Mouse (Mus musculus): ENCODE data around the gene Heatr5b. TPM values are rescaled to one million over a fixed set of nuclear protein-coding genes. Genes with fewer than 3 reads are reported as not detected.
"Not testable (repeated sequence)": the region's sequence is repeated elsewhere in the genome, so short reads cannot be mapped to it uniquely, and the experiment has no call there.

The Heatr5b gene
- polyA plus RNA-seq, 1 experiment from 2014 or later = 19.8 TPM

DNA sequence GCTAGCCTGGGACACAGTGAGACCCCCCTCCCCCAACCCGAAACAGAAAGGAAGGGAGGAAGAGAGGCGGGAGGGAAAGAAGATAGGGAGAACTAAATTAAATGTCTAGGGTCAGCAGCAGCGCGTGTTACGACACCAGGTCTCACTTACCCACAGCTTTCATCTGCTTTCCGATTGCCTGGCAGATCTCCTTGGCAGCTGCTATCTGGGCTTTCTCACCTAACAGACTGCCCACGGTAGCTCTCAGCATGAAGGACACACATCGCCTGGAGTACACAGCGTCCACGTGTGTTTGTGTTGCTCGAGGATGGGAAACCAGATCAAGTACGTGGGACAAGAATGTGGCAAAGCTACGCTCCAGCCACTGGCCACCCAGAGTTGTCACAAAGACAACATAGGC lies 10.8 kb downstream of the Heatr5b start:
- Histone ChIP-seq H3K4me2 (ENCODE audit: low read depth, low read length, severe bottlenecking) (no peak overlapping the region), H3K27ac (ENCODE audit: low read depth, low read length) (no peak overlapping the region), H3K4me1 (replicated peaks; ENCODE audit: control insufficient read depth, insufficient read depth, low read length) (no peaks in the 10 kb centered on the region), H3K9ac (ENCODE audit: low read length) (no peak overlapping the region), H3K27me3 (ENCODE audit: control insufficient read depth, insufficient read depth, low read length) (no peaks in the 10 kb centered on the region), H3K4me3 (ENCODE audit: low read depth, low read length) (no peak overlapping the region), H3K9me3 (ENCODE audit: control insufficient read depth, low read length) (no peaks in the 10 kb centered on the region), H3K36me3 (ENCODE audit: control insufficient read depth, insufficient read depth, low read length) (no peaks in the 10 kb centered on the region)
- ATAC-seq (replicated peaks; ENCODE audit: low FRiP score) (no peak), DNase-seq (ENCODE audit: low spot score) (no peak)
- WGBS = 92% methylated on average over 13 of the region's 13 CpGs

DNA sequence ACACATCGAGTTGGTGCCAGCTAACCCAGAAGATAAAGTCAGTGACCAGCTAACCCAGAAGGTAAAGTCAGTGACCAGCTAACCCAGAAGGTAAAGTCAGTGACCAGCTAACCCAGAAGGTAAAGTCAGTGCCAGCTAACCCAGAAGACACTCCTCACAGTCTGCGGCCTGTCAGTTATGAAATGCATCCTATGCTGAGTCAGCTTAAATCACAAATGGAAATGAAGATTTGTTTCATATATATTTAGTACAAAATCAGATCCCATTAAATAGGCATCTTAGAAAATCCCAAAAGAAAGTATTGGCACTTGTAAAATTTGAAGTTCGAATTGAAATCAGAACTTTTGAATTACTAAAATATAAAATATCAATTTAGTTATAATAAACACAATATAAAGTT lies 25.6 kb downstream of the Heatr5b start:
- Histone ChIP-seq H3K4me2 (ENCODE audit: low read depth, low read length, severe bottlenecking) (no peak overlapping the region), H3K9ac (ENCODE audit: low read length) (no peak overlapping the region), H3K27me3 (ENCODE audit: control insufficient read depth, insufficient read depth, low read length) (no peaks in the 10 kb centered on the region), H3K36me3 (ENCODE audit: control insufficient read depth, insufficient read depth, low read length) (no peaks in the 10 kb centered on the region; the same call in 1 of the 2 replicates), H3K4me1 (replicated peaks; ENCODE audit: control insufficient read depth, insufficient read depth, low read length) (no peaks in the 10 kb centered on the region), H3K4me3 (ENCODE audit: low read depth, low read length) (no peak overlapping the region), H3K27ac (ENCODE audit: low read depth, low read length) (no peak overlapping the region), H3K9me3 (ENCODE audit: control insufficient read depth, low read length) (no peaks in the 10 kb centered on the region)
- WGBS = 94% methylated on average over 3 of the region's 3 CpGs
- DNase-seq (ENCODE audit: low spot score) (no peak), ATAC-seq (replicated peaks; ENCODE audit: low FRiP score) (no peak)

DNA sequence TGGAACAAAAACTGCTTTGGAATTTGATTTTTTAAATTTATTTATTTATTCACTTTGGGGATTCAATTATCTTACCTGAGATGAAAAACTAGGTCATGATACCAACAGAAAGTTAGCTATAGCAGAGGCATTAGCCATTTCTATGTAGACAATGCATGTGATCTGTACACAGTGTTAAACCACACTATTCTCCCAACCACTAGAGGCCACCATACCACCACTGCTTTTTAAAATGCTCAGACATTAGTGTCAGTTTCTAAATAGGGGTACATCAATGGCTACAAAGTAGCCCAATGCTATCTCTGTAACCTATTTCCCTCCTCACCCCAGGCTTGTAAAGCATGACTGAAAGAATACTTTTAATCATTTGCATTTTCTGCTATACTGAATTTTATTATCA lies 26.1 kb downstream of the Heatr5b start:
- DNase-seq (ENCODE audit: low spot score) = no peak

DNA sequence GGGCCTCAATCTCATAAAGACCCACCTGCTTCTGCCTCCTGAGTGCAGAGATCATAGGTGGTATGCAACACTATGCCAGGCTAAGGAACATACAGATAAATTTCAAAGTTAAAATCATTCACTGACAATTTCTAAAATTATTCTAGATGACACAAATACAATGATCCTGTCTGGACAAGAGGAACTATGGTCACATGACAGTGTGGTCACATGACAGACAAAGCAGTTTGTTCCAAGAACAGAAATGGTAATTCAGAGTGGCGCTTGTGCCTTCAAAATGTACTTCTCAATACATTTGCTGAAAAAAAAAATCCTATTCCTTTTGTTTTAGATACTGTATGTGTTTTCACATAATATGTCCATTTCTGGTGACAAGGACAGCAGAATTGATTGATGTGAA lies 37.9 kb downstream of the Heatr5b start:
- WGBS = 100% methylated on average over 1 of the region's 1 CpGs

More for the DNA sequence above, 26.1 kb downstream of the Heatr5b start:
- no peak overlapping the region for H3K4me2 ChIP-seq (ENCODE audit: low read depth, low read length, severe bottlenecking)
- no peaks in the 10 kb centered on the region; the same call in 1 of the 2 replicates for H3K36me3 ChIP-seq (ENCODE audit: control insufficient read depth, insufficient read depth, low read length)
- ATAC-seq (replicated peaks; ENCODE audit: low FRiP score) = no peak
- no peak overlapping the region for H3K9ac ChIP-seq (ENCODE audit: low read length)
- H3K4me3 ChIP-seq (ENCODE audit: low read depth, low read length) = no peak overlapping the region
- no peaks in the 10 kb centered on the region for H3K27me3 ChIP-seq (ENCODE audit: control insufficient read depth, insufficient read depth, low read length)
- H3K9me3 ChIP-seq (ENCODE audit: control insufficient read depth, low read length) = no peaks in the 10 kb centered on the region
- H3K27ac ChIP-seq (ENCODE audit: low read depth, low read length) = no peak overlapping the region
- H3K4me1 ChIP-seq (replicated peaks; ENCODE audit: control insufficient read depth, insufficient read depth, low read length) = no peaks in the 10 kb centered on the region

DNA sequence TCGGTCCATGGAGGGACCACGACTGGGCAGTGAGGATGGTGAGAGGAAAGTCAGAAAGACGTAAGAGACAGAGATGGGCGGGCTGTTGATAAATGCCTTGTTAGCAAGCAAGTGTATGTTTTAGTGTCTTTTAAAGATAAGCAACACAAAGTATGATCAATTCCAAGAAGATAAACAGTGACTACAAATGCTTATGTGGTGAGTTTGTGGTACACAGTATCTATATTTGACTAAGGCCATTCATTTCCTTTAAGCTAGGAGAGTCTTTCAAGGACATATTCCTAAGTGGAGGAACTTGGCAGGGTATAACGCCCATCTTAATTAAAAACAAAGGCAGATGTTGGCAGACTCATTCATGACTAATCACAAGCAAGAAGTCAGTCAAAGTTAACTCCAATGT lies 40.8 kb downstream of the Heatr5b start:
- Histone ChIP-seq H3K9me3 (ENCODE audit: control insufficient read depth, low read length) (no peaks in the 10 kb centered on the region), H3K27me3 (ENCODE audit: control insufficient read depth, insufficient read depth, low read length) (no peaks in the 10 kb centered on the region), H3K9ac (ENCODE audit: low read length) (no peak overlapping the region), H3K4me1 (replicated peaks; ENCODE audit: control insufficient read depth, insufficient read depth, low read length) (no peaks in the 10 kb centered on the region), H3K4me2 (ENCODE audit: low read depth, low read length, severe bottlenecking) (no peak overlapping the region), H3K36me3 (ENCODE audit: control insufficient read depth, insufficient read depth, low read length) (no peaks in the 10 kb centered on the region; the same call in 1 of the 2 replicates), H3K4me3 (ENCODE audit: low read depth, low read length) (no peak overlapping the region), H3K27ac (ENCODE audit: low read depth, low read length) (no peak overlapping the region)
- ATAC-seq (replicated peaks; ENCODE audit: low FRiP score) (no peak), DNase-seq (ENCODE audit: low spot score) (no peak)
- WGBS = 90% methylated on average over 5 of the region's 5 CpGs

More for the DNA sequence above, 37.9 kb downstream of the Heatr5b start:
- H3K9me3 ChIP-seq (ENCODE audit: control insufficient read depth, low read length) = no peaks in the 10 kb centered on the region
- H3K27me3 ChIP-seq (ENCODE audit: control insufficient read depth, insufficient read depth, low read length) = no peaks in the 10 kb centered on the region
- no peak overlapping the region for H3K9ac ChIP-seq (ENCODE audit: low read length)
- H3K4me1 ChIP-seq (replicated peaks; ENCODE audit: control insufficient read depth, insufficient read depth, low read length) = no peaks in the 10 kb centered on the region
- H3K27ac ChIP-seq (ENCODE audit: low read depth, low read length) = no peak overlapping the region
- DNase-seq (ENCODE audit: low spot score) = no peak
- ATAC-seq (replicated peaks; ENCODE audit: low FRiP score) = no peak
- no peaks in the 10 kb centered on the region; the same call in 1 of the 2 replicates for H3K36me3 ChIP-seq (ENCODE audit: control insufficient read depth, insufficient read depth, low read length)
- H3K4me2 ChIP-seq (ENCODE audit: low read depth, low read length, severe bottlenecking) = no peak overlapping the region
- H3K4me3 ChIP-seq (ENCODE audit: low read depth, low read length) = no peak overlapping the region

DNA sequence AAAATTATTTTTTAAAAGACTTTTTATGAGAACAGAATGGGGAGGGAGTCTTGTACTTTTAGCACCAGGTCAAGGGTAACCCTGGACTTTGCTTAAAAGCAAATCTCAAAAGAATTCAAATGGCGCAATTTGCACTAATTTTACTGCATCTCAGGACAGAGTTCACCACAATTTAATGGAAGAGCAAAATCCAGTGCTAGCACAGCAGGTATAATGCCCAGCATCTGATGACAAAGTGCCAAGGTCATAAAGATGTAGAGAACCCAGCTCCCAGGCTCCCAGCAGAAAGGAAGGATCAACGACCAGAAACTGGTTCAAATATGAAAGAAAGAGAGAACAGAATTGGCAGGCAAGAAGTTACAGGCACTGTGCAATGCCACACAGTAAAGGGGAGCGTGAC lies 43.0 kb downstream of the Heatr5b start:
- H3K36me3 ChIP-seq (ENCODE audit: control insufficient read depth, insufficient read depth, low read length) = no peaks in the 10 kb centered on the region; the same call in 1 of the 2 replicates
- H3K27me3 ChIP-seq (ENCODE audit: control insufficient read depth, insufficient read depth, low read length) = no peaks in the 10 kb centered on the region
- H3K4me3 ChIP-seq (ENCODE audit: low read depth, low read length) = no peak overlapping the region
- no peak overlapping the region for H3K9ac ChIP-seq (ENCODE audit: low read length)
- no peak overlapping the region for H3K27ac ChIP-seq (ENCODE audit: low read depth, low read length)
- ATAC-seq (replicated peaks; ENCODE audit: low FRiP score) (no peak), DNase-seq (ENCODE audit: low spot score) (no peak)
- no peaks in the 10 kb centered on the region for H3K4me1 ChIP-seq (replicated peaks; ENCODE audit: control insufficient read depth, insufficient read depth, low read length)
- no peak overlapping the region for H3K4me2 ChIP-seq (ENCODE audit: low read depth, low read length, severe bottlenecking)
- H3K9me3 ChIP-seq (ENCODE audit: control insufficient read depth, low read length) = no peaks in the 10 kb centered on the region
- 93% methylated on average over 3 of the region's 3 CpGs for WGBS

DNA sequence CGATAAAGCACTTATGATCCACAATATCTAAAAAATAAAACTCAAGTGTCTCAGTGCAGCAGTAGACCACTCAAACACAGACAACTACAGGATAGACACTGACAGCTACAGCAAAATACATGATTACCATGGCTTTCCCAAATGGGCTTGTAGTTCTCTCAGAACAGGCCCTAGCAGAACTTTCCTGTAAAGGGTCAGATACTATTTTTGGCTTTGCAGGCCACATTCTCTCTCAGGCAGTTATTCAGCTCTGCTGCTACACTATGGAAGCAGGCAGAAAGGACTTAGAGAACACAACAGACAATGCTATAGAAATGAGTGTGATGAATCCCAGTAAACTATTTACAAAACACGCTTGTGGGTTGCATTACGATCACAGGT lies 43.5 kb downstream of the Heatr5b start:
- Histone ChIP-seq H3K36me3 (ENCODE audit: control insufficient read depth, insufficient read depth, low read length) (no peaks in the 10 kb centered on the region; the same call in 1 of the 2 replicates), H3K4me3 (ENCODE audit: low read depth, low read length) (no peak overlapping the region), H3K4me1 (replicated peaks; ENCODE audit: control insufficient read depth, insufficient read depth, low read length) (no peaks in the 10 kb centered on the region), H3K27me3 (ENCODE audit: control insufficient read depth, insufficient read depth, low read length) (no peaks in the 10 kb centered on the region), H3K4me2 (ENCODE audit: low read depth, low read length, severe bottlenecking) (no peak overlapping the region), H3K9me3 (ENCODE audit: control insufficient read depth, low read length) (no peaks in the 10 kb centered on the region), H3K9ac (ENCODE audit: low read length) (no peak overlapping the region), H3K27ac (ENCODE audit: low read depth, low read length) (no peak overlapping the region)
- ATAC-seq (replicated peaks; ENCODE audit: low FRiP score) = no peak
- no peak for DNase-seq (ENCODE audit: low spot score)
- 96% methylated on average over 3 of the region's 3 CpGs for WGBS

DNA sequence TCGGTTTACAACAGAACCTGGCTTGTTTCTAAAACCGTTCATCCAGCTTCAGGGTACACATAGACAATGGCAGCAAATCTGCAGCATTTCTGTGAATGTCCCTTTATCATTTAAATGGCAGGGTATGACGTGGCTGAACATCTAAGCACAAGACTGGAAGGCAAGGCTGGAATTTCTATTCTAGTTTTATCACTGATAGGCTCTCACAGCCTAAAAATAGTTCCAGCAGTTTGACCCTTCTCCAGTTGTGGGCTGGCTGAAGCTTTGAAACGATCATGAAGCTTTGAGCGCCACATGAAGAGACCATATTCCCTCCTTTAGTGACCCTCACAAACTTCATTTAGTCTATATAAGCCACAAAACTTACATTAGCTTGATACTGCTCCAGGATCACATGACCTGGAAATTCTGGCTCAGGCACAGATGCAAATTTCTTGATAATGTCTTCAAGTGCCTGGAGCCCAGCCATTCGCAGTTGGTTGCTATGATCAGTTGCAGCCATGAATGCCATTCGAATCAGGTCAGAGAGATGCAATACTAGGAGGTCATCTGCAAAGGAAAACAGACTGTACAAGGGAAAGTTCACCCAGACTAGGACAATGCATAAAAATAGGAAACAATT lies 44.0 kb downstream of the Heatr5b start:
- no peaks in the 10 kb centered on the region; the same call in 1 of the 2 replicates for H3K36me3 ChIP-seq (ENCODE audit: control insufficient read depth, insufficient read depth, low read length)

DNA sequence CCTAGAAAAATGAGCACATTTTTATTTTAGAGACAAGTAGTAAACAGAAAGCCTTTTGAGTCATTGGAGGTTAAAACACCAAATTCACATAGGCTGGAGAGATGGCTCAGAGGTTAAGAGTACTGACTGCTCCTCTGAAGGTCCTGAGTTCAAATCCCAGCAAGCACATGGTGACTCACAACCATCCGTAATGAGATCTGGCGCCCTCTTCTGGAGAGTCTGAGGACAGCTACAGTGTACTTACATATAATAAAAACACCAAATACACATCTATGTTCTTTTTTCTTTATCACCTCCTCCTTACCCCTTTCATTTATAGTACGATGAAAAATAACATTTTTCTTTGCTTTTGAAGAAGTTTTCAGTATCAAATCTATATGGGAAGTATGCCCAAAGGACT lies 46.9 kb downstream of the Heatr5b start:
- not testable (repeated sequence) for H3K27me3 ChIP-seq (ENCODE audit: control insufficient read depth, insufficient read depth, low read length); H3K9me3 ChIP-seq (ENCODE audit: control insufficient read depth, low read length); H3K4me1 ChIP-seq (replicated peaks; ENCODE audit: control insufficient read depth, insufficient read depth, low read length); DNase-seq (ENCODE audit: low spot score); H3K27ac ChIP-seq (ENCODE audit: low read depth, low read length); H3K4me2 ChIP-seq (ENCODE audit: low read depth, low read length, severe bottlenecking); H3K4me3 ChIP-seq (ENCODE audit: low read depth, low read length); H3K9ac ChIP-seq (ENCODE audit: low read length); H3K36me3 ChIP-seq (ENCODE audit: control insufficient read depth, insufficient read depth, low read length); ATAC-seq (replicated peaks; ENCODE audit: low FRiP score)
- WGBS = 79% methylated on average over 3 of the region's 3 CpGs

More for the DNA sequence above, 44.0 kb downstream of the Heatr5b start:
- no peaks in the 10 kb centered on the region for H3K4me1 ChIP-seq (replicated peaks; ENCODE audit: control insufficient read depth, insufficient read depth, low read length)
- H3K27me3 ChIP-seq (ENCODE audit: control insufficient read depth, insufficient read depth, low read length) = no peaks in the 10 kb centered on the region
- WGBS = 85% methylated on average over 7 of the region's 7 CpGs
- H3K4me2 ChIP-seq (ENCODE audit: low read depth, low read length, severe bottlenecking) = no peak overlapping the region
- DNase-seq (ENCODE audit: low spot score) (no peak), ATAC-seq (replicated peaks; ENCODE audit: low FRiP score) (no peak)
- no peaks in the 10 kb centered on the region for H3K9me3 ChIP-seq (ENCODE audit: control insufficient read depth, low read length)
- no peak overlapping the region for H3K4me3 ChIP-seq (ENCODE audit: low read depth, low read length)
- no peak overlapping the region for H3K27ac ChIP-seq (ENCODE audit: low read depth, low read length)
- no peak overlapping the region for H3K9ac ChIP-seq (ENCODE audit: low read length)
